Mouse (Mus musculus) limb, embryonic 15.5 days (tissue): Measurements from ENCODE around the gene 2010111I01Rik. TPM values are rescaled to one million over a fixed set of nuclear protein-coding genes. Genes with fewer than 3 reads are reported as not detected.

Experiments used
- ATAC-seq: fragments of 200-750 bp; cut with Nextera tagmentation; 2 replicates; pipeline ENCODE4 v1.8.0; 2017; ENCODE audit warnings: low read depth, moderate TSS enrichment; ENCODE audit not compliant: insufficient number of reproducible peaks, low FRiP score, low TSS enrichment
- H3K27ac ChIP-seq: fragments of 300-500 bp; sonication (generic); 2 replicates; pipeline ENCODE4 v1.5.1; 2015; ENCODE audit warnings: moderate library complexity, mild to moderate bottlenecking, inconsistent platforms
- H3K27me3 ChIP-seq: fragments of 300-500 bp; sonication (generic); 2 replicates; pipeline ENCODE4 v1.6.1; 2015; ENCODE audit warnings: inconsistent platforms
- H3K36me3 ChIP-seq: fragments of 300-500 bp; sonication (generic); 2 replicates; pipeline ENCODE4 v1.6.1; 2015; ENCODE audit warnings: inconsistent platforms
- H3K4me1 ChIP-seq: fragments of 300-500 bp; sonication (generic); 2 replicates; pipeline ENCODE4 v1.6.1; 2015; ENCODE audit warnings: inconsistent platforms
- H3K4me2 ChIP-seq: fragments of 300-500 bp; sonication (generic); 2 replicates; pipeline ENCODE4 v1.6.1; 2015; ENCODE audit warnings: mild to moderate bottlenecking, inconsistent platforms
- H3K4me3 ChIP-seq: fragments of 300-500 bp; sonication (generic); 2 replicates; pipeline ENCODE4 v1.5.1; 2015; ENCODE audit warnings: mild to moderate bottlenecking, inconsistent platforms
- H3K9ac ChIP-seq: fragments of 300-500 bp; sonication (generic); 2 replicates; pipeline ENCODE4 v1.6.1; 2015; ENCODE audit warnings: inconsistent platforms
- H3K9me3 ChIP-seq: fragments of 300-500 bp; sonication (generic); 2 replicates; pipeline ENCODE4 v1.6.1; 2016; ENCODE audit warnings: inconsistent platforms
- WGBS: fragments of 180-500 bp; shearing (Covaris S2); methylation state at CpG from one replicate; pipeline ENCODE4 v1.1.7; 2015; 5-methylcytosine and 5-hydroxymethylcytosine counted together
- polyA plus RNA-seq: library from polyadenylated mRNA; unstranded; fragments of >200 nt; fragmentation: Nextera tagmentation; extraction: Ambion mirVana; gene quantifications from 2 replicates; pipeline ENCODE4 v1.2.1, GENCODE M21; 2015

Gene 2010111I01Rik
- polyA plus RNA-seq, 1 experiment from 2014 or later, result 240 TPM

- H3K36me3 ChIP-seq, result no peaks in the 10 kb centered on the region
- H3K9ac ChIP-seq, result no peak overlapping the region
- H3K27me3 ChIP-seq, result no peaks in the 10 kb centered on the region
- H3K4me3 ChIP-seq, result no peak overlapping the region
- H3K27ac ChIP-seq, result no peak overlapping the region
- no peak overlapping the region for H3K4me2 ChIP-seq
- no peaks in the 10 kb centered on the region for H3K9me3 ChIP-seq
- WGBS, result 60% methylated on average over 2 of the region's 2 CpGs
- peaks cover 30% of the 10 kb centered on the region for H3K4me1 ChIP-seq
- no peak for ATAC-seq
Measured at GRCm38 (mm10) chr13:63150470-63151020, 185.9 kb downstream of the 2010111I01Rik start.

- WGBS, result 69% methylated on average over 9 of the region's 9 CpGs
- H3K4me2 ChIP-seq, result no peak overlapping the region
- no peak for ATAC-seq
Measured at GRCm38 (mm10) chr13:63151028-63151738, 186.5 kb downstream of the 2010111I01Rik start.

GRCm38 (mm10) chr13:63152498-63152897 lies 187.8 kb downstream of the 2010111I01Rik start:
- H3K4me2 ChIP-seq, result no peak overlapping the region
- 84% methylated on average over 3 of the region's 3 CpGs for WGBS
- no peak overlapping the region for H3K9ac ChIP-seq
- peaks cover 39% of the 10 kb centered on the region for H3K4me1 ChIP-seq
- H3K27ac ChIP-seq, result no peak overlapping the region
- H3K4me3 ChIP-seq, result no peak overlapping the region
- ATAC-seq, result no peak
- no peaks in the 10 kb centered on the region for H3K9me3 ChIP-seq
- H3K27me3 ChIP-seq, result no peaks in the 10 kb centered on the region
- H3K36me3 ChIP-seq, result no peaks in the 10 kb centered on the region

More at GRCm38 (mm10) chr13:63151028-63151738, 186.5 kb downstream of the 2010111I01Rik start:
- Histone ChIP-seq H3K36me3 (no peaks in the 10 kb centered on the region), H3K27me3 (no peaks in the 10 kb centered on the region), H3K27ac (no peak overlapping the region), H3K9me3 (no peaks in the 10 kb centered on the region), H3K4me1 (peaks cover 36% of the 10 kb centered on the region), H3K9ac (no peak overlapping the region), H3K4me3 (no peak overlapping the region)

GRCm38 (mm10) chr13:63153397-63153796 lies 188.7 kb downstream of the 2010111I01Rik start:
- WGBS, result 32% methylated on average over 2 of the region's 2 CpGs
- H3K36me3 ChIP-seq, result no peaks in the 10 kb centered on the region
- peaks cover 39% of the 10 kb centered on the region for H3K4me1 ChIP-seq
- no peak for ATAC-seq
- H3K9ac ChIP-seq, result no peak overlapping the region
- H3K27me3 ChIP-seq, result no peaks in the 10 kb centered on the region
- no peaks in the 10 kb centered on the region for H3K9me3 ChIP-seq
- H3K27ac ChIP-seq, result peak overlapping the region; percentile 38
- no peak overlapping the region for H3K4me3 ChIP-seq
- H3K4me2 ChIP-seq, result no peak overlapping the region

GRCm38 (mm10) chr13:63154851-63155571 lies 190.3 kb downstream of the 2010111I01Rik start:
- peak overlapping the region; percentile 85 for H3K27ac ChIP-seq
- ATAC-seq, result peak; percentile 83

GRCm38 (mm10) chr13:63156264-63156663 lies 191.6 kb downstream of the 2010111I01Rik start:
- Histone ChIP-seq H3K27ac (peak overlapping the region; percentile 85), H3K9me3 (no peaks in the 10 kb centered on the region), H3K4me1 (peaks cover 34% of the 10 kb centered on the region), H3K9ac (no peak overlapping the region), H3K4me3 (no peak overlapping the region), H3K4me2 (no peak overlapping the region), H3K36me3 (no peaks in the 10 kb centered on the region), H3K27me3 (no peaks in the 10 kb centered on the region)
- peak; percentile 19; the same call in 1 of the 2 replicates for ATAC-seq
- 35% methylated on average over 10 of the region's 10 CpGs for WGBS

More at GRCm38 (mm10) chr13:63154851-63155571, 190.3 kb downstream of the 2010111I01Rik start:
- no peak overlapping the region for H3K9ac ChIP-seq
- no peaks in the 10 kb centered on the region for H3K27me3 ChIP-seq
- no peak overlapping the region for H3K4me2 ChIP-seq
- no peaks in the 10 kb centered on the region for H3K9me3 ChIP-seq
- 22% methylated on average over 7 of the region's 7 CpGs for WGBS
- no peaks in the 10 kb centered on the region for H3K36me3 ChIP-seq
- H3K4me1 ChIP-seq, result peaks cover 39% of the 10 kb centered on the region
- H3K4me3 ChIP-seq, result no peak overlapping the region

GRCm38 (mm10) chr13:63170282-63171073 lies 205.8 kb downstream of the 2010111I01Rik start:
- peak; percentile 59 for ATAC-seq
- Histone ChIP-seq H3K9ac (no peak overlapping the region), H3K27ac (peak overlapping the region; percentile 91), H3K9me3 (no peaks in the 10 kb centered on the region), H3K4me1 (peaks cover 23% of the 10 kb centered on the region), H3K4me2 (peak overlapping the region; percentile 26), H3K36me3 (no peaks in the 10 kb centered on the region), H3K27me3 (no peaks in the 10 kb centered on the region), H3K4me3 (no peak overlapping the region)
- WGBS, result 18% methylated on average over 11 of the region's 11 CpGs

GRCm38 (mm10) chr13:63171347-63172096 lies 206.8 kb downstream of the 2010111I01Rik start:
- ATAC-seq, result no peak
- Histone ChIP-seq H3K27ac (peak overlapping the region; percentile 79), H3K4me3 (no peak overlapping the region), H3K36me3 (no peaks in the 10 kb centered on the region), H3K4me2 (no peak overlapping the region; the same call in 1 of the 2 replicates), H3K27me3 (no peaks in the 10 kb centered on the region), H3K4me1 (peaks cover 23% of the 10 kb centered on the region), H3K9me3 (no peaks in the 10 kb centered on the region), H3K9ac (no peak overlapping the region)
- WGBS, result 27% methylated on average over 13 of the region's 13 CpGs

GRCm38 (mm10) chr13:63172097-63172445 lies 207.4 kb downstream of the 2010111I01Rik start:
- H3K9me3 ChIP-seq, result no peaks in the 10 kb centered on the region
- no peak overlapping the region for H3K4me2 ChIP-seq
- no peaks in the 10 kb centered on the region for H3K36me3 ChIP-seq
- peak overlapping the region; percentile 79 for H3K27ac ChIP-seq
- ATAC-seq, result no peak
- H3K4me3 ChIP-seq, result no peak overlapping the region
- H3K9ac ChIP-seq, result no peak overlapping the region
- 77% methylated on average over 3 of the region's 3 CpGs for WGBS
- no peaks in the 10 kb centered on the region for H3K27me3 ChIP-seq
- peaks cover 23% of the 10 kb centered on the region for H3K4me1 ChIP-seq

GRCm38 (mm10) chr13:63174252-63175020 lies 209.7 kb downstream of the 2010111I01Rik start:
- no peak for ATAC-seq
- Histone ChIP-seq H3K27me3 (no peaks in the 10 kb centered on the region), H3K9me3 (no peaks in the 10 kb centered on the region), H3K36me3 (no peaks in the 10 kb centered on the region), H3K9ac (no peak overlapping the region), H3K4me3 (no peak overlapping the region), H3K4me2 (no peak overlapping the region), H3K4me1 (peaks cover 23% of the 10 kb centered on the region), H3K27ac (no peak overlapping the region)
- 51% methylated on average over 6 of the region's 6 CpGs for WGBS
